Mouse (Mus musculus): ENCODE data around the gene Polr2b. TPM values are rescaled to one million over a fixed set of nuclear protein-coding genes. Genes with fewer than 3 reads are reported as not detected.

Gene Polr2b
- polyA plus RNA-seq, 1 experiment: 46.4 TPM

GRCm38 (mm10) chr5:77285685-77286084 is 24.3 kb upstream of the Polr2b start:
- Histone ChIP-seq H3K27ac (ENCODE audit: insufficient read depth, low read length) (no peak overlapping the region), H3K4me1 (ENCODE audit: control insufficient read depth, insufficient read depth, low read length) (0 out of 2 replicates have a peak, but pooled peaks cover 2% of the 10 kb centered on the region), H3K27me3 (ENCODE audit: control insufficient read depth, insufficient read depth, low read length) (no peaks in the 10 kb centered on the region), H3K4me3 (replicated peaks; ENCODE audit: insufficient read depth, low read depth, low read length) (no peak overlapping the region)
- DNase-seq: no peak
- TF ChIP-seq CTCF (IDR thresholded peaks at IDR 0.05; ENCODE audit: borderline replicate concordance, insufficient read depth, low read depth, low read length) (no peak), POLR2A (IDR thresholded peaks at IDR 0.05; ENCODE audit: borderline replicate concordance, insufficient read depth, low read length) (no peak)
- 83% methylated on average over 7 of the region's 7 CpGs for WGBS

- Histone ChIP-seq H3K27me3 (ENCODE audit: control insufficient read depth, insufficient read depth, low read length) (no peaks in the 10 kb centered on the region), H3K4me1 (ENCODE audit: control insufficient read depth, insufficient read depth, low read length) (0 out of 2 replicates have a peak, but pooled peaks cover 2% of the 10 kb centered on the region), H3K4me3 (replicated peaks; ENCODE audit: insufficient read depth, low read depth, low read length) (no peak overlapping the region), H3K27ac (ENCODE audit: insufficient read depth, low read length) (no peak overlapping the region)
- no peak for DNase-seq
- TF ChIP-seq POLR2A (IDR thresholded peaks at IDR 0.05; ENCODE audit: borderline replicate concordance, insufficient read depth, low read length) (no peak), CTCF (IDR thresholded peaks at IDR 0.05; ENCODE audit: borderline replicate concordance, insufficient read depth, low read depth, low read length) (no peak)
- WGBS: 85% methylated on average over 5 of the region's 5 CpGs
These were observed 23.0 kb upstream of the Polr2b start for GRCm38 (mm10) chr5:77286904-77287303.

- no peak for DNase-seq
- H3K27me3 ChIP-seq (ENCODE audit: control insufficient read depth, insufficient read depth, low read length): no peaks in the 10 kb centered on the region
- H3K4me3 ChIP-seq (replicated peaks; ENCODE audit: insufficient read depth, low read depth, low read length): no peak overlapping the region
- no peaks in the 10 kb centered on the region for H3K4me1 ChIP-seq (ENCODE audit: control insufficient read depth, insufficient read depth, low read length)
- WGBS: 72% methylated on average over 6 of the region's 6 CpGs
- H3K27ac ChIP-seq (ENCODE audit: insufficient read depth, low read length): no peak overlapping the region
- no peak for TF ChIP-seq CTCF (IDR thresholded peaks at IDR 0.05; ENCODE audit: borderline replicate concordance, insufficient read depth, low read depth, low read length)
- TF ChIP-seq POLR2A (IDR thresholded peaks at IDR 0.05; ENCODE audit: borderline replicate concordance, insufficient read depth, low read length): no peak
These were observed 22.0 kb upstream of the Polr2b start for GRCm38 (mm10) chr5:77287901-77288300.

- 90% methylated on average over 8 of the region's 8 CpGs for WGBS
- H3K27ac ChIP-seq (ENCODE audit: insufficient read depth, low read length): no peak overlapping the region
- no peaks in the 10 kb centered on the region for H3K27me3 ChIP-seq (ENCODE audit: control insufficient read depth, insufficient read depth, low read length)
- no peak overlapping the region for H3K4me3 ChIP-seq (replicated peaks; ENCODE audit: insufficient read depth, low read depth, low read length)
- no peaks in the 10 kb centered on the region for H3K4me1 ChIP-seq (ENCODE audit: control insufficient read depth, insufficient read depth, low read length)
- no peak for DNase-seq
- TF ChIP-seq CTCF (IDR thresholded peaks at IDR 0.05; ENCODE audit: borderline replicate concordance, insufficient read depth, low read depth, low read length) (no peak), POLR2A (IDR thresholded peaks at IDR 0.05; ENCODE audit: borderline replicate concordance, insufficient read depth, low read length) (no peak)
These were observed 20.3 kb upstream of the Polr2b start for GRCm38 (mm10) chr5:77289686-77290085.

GRCm38 (mm10) chr5:77290606-77291005 is 19.3 kb upstream of the Polr2b start:
- H3K27me3 ChIP-seq (ENCODE audit: control insufficient read depth, insufficient read depth, low read length): no peaks in the 10 kb centered on the region
- TF ChIP-seq CTCF (IDR thresholded peaks at IDR 0.05; ENCODE audit: borderline replicate concordance, insufficient read depth, low read depth, low read length): no peak
- TF ChIP-seq POLR2A (IDR thresholded peaks at IDR 0.05; ENCODE audit: borderline replicate concordance, insufficient read depth, low read length): no peak
- H3K4me1 ChIP-seq (ENCODE audit: control insufficient read depth, insufficient read depth, low read length): no peaks in the 10 kb centered on the region
- 95% methylated on average over 2 of the region's 2 CpGs for WGBS
- H3K27ac ChIP-seq (ENCODE audit: insufficient read depth, low read length): no peak overlapping the region
- no peak overlapping the region for H3K4me3 ChIP-seq (replicated peaks; ENCODE audit: insufficient read depth, low read depth, low read length)
- no peak for DNase-seq

- WGBS: 77% methylated on average over 7 of the region's 7 CpGs
These were observed 17.0 kb upstream of the Polr2b start for GRCm38 (mm10) chr5:77292803-77293522.

GRCm38 (mm10) chr5:77299486-77299885 is 10.5 kb upstream of the Polr2b start:
- H3K27ac ChIP-seq (ENCODE audit: insufficient read depth, low read length): no peak overlapping the region
- 86% methylated on average over 2 of the region's 2 CpGs for WGBS
- no peaks in the 10 kb centered on the region for H3K27me3 ChIP-seq (ENCODE audit: control insufficient read depth, insufficient read depth, low read length)
- no peak for DNase-seq
- no peaks in the 10 kb centered on the region for H3K4me1 ChIP-seq (ENCODE audit: control insufficient read depth, insufficient read depth, low read length)
- H3K4me3 ChIP-seq (replicated peaks; ENCODE audit: insufficient read depth, low read depth, low read length): no peak overlapping the region
- TF ChIP-seq CTCF (IDR thresholded peaks at IDR 0.05; ENCODE audit: borderline replicate concordance, insufficient read depth, low read depth, low read length): no peak
- no peak for TF ChIP-seq POLR2A (IDR thresholded peaks at IDR 0.05; ENCODE audit: borderline replicate concordance, insufficient read depth, low read length)

More at GRCm38 (mm10) chr5:77292803-77293522, 17.0 kb upstream of the Polr2b start:
- Histone ChIP-seq H3K27ac (ENCODE audit: insufficient read depth, low read length) (no peak overlapping the region), H3K4me1 (ENCODE audit: control insufficient read depth, insufficient read depth, low read length) (no peaks in the 10 kb centered on the region), H3K27me3 (ENCODE audit: control insufficient read depth, insufficient read depth, low read length) (no peaks in the 10 kb centered on the region), H3K4me3 (replicated peaks; ENCODE audit: insufficient read depth, low read depth, low read length) (no peak overlapping the region)
- no peak for TF ChIP-seq CTCF (IDR thresholded peaks at IDR 0.05; ENCODE audit: borderline replicate concordance, insufficient read depth, low read depth, low read length)
- DNase-seq: no peak

- Histone ChIP-seq H3K27me3 (ENCODE audit: control insufficient read depth, insufficient read depth, low read length) (no peaks in the 10 kb centered on the region), H3K27ac (ENCODE audit: insufficient read depth, low read length) (no peak overlapping the region), H3K4me3 (replicated peaks; ENCODE audit: insufficient read depth, low read depth, low read length) (no peak overlapping the region), H3K4me1 (ENCODE audit: control insufficient read depth, insufficient read depth, low read length) (no peaks in the 10 kb centered on the region)
- DNase-seq: no peak
- 95% methylated on average over 6 of the region's 6 CpGs for WGBS
- no peak for TF ChIP-seq POLR2A (IDR thresholded peaks at IDR 0.05; ENCODE audit: borderline replicate concordance, insufficient read depth, low read length)
- no peak for TF ChIP-seq CTCF (IDR thresholded peaks at IDR 0.05; ENCODE audit: borderline replicate concordance, insufficient read depth, low read depth, low read length)
These were observed 8.5 kb upstream of the Polr2b start for GRCm38 (mm10) chr5:77301296-77301903.
